Mouse (Mus musculus): Measurements from ENCODE around the gene Fam102a. TPM values are rescaled to one million over a fixed set of nuclear protein-coding genes. Genes with fewer than 3 reads are reported as not detected.

Fam102a gene
- total and polyA plus RNA-seq, 3 experiments = 28.7 to 35.0 (median 32.7) TPM

GRCm38 (mm10) chr2:32596725-32597124 lies 61.6 kb downstream of the Fam102a start:
- no peak for ATAC-seq (ENCODE audit: extremely low read depth, insufficient number of reproducible peaks, low FRiP score, poor library complexity, severe bottlenecking)
- TF ChIP-seq GATA1 (IDR thresholded peaks at IDR 0.05; ENCODE audit: borderline replicate concordance, low read length) (no peak), TAL1 (conservative IDR thresholded peaks at IDR 0.05; ENCODE audit: low read depth, low read length) (no peak), GATA2 (IDR thresholded peaks at IDR 0.05; ENCODE audit: borderline replicate concordance, low read depth, low read length) (no peak), CTCF (IDR thresholded peaks at IDR 0.05; ENCODE audit: low read depth, low read length) (no peak), POLR2AphosphoS5 (IDR thresholded peaks at IDR 0.05; ENCODE audit: insufficient replicate concordance, low read depth, low read length) (no peak)
- no peak overlapping the region for H3K4me3 ChIP-seq (ENCODE audit: low read depth, low read length)

GRCm38 (mm10) chr2:32597248-32597647 lies 62.1 kb downstream of the Fam102a start:
- no peak for ATAC-seq (ENCODE audit: extremely low read depth, insufficient number of reproducible peaks, low FRiP score, poor library complexity, severe bottlenecking)
- no peak for DNase-seq (ENCODE audit: low spot score)

More at GRCm38 (mm10) chr2:32596725-32597124, 61.6 kb downstream of the Fam102a start:
- no peaks in the 10 kb centered on the region for H3K27me3 ChIP-seq (ENCODE audit: insufficient read depth, low read length)
- H3K36me3 ChIP-seq (replicated peaks) = peaks cover 88% of the 10 kb centered on the region
- H3K4me1 ChIP-seq (ENCODE audit: insufficient read depth, low read depth, low read length) = peaks cover 24% of the 10 kb centered on the region
- no peak for DNase-seq (ENCODE audit: low spot score)
- H3K9me3 ChIP-seq (replicated peaks) = no peaks in the 10 kb centered on the region

GRCm38 (mm10) chr2:32597699-32598098 lies 62.6 kb downstream of the Fam102a start:
- peaks cover 31% of the 10 kb centered on the region for H3K4me1 ChIP-seq (ENCODE audit: insufficient read depth, low read depth, low read length)
- no peaks in the 10 kb centered on the region for H3K27me3 ChIP-seq (ENCODE audit: insufficient read depth, low read length)
- TF ChIP-seq TAL1 (conservative IDR thresholded peaks at IDR 0.05; ENCODE audit: low read depth, low read length) (no peak), POLR2AphosphoS5 (IDR thresholded peaks at IDR 0.05; ENCODE audit: insufficient replicate concordance, low read depth, low read length) (no peak), GATA2 (IDR thresholded peaks at IDR 0.05; ENCODE audit: borderline replicate concordance, low read depth, low read length) (no peak), CTCF (IDR thresholded peaks at IDR 0.05; ENCODE audit: low read depth, low read length) (no peak)
- no peak overlapping the region for H3K4me3 ChIP-seq (ENCODE audit: low read depth, low read length)
- H3K36me3 ChIP-seq (replicated peaks) = peaks cover 79% of the 10 kb centered on the region
- no peaks in the 10 kb centered on the region for H3K9me3 ChIP-seq (replicated peaks)
- no peak for ATAC-seq (ENCODE audit: extremely low read depth, insufficient number of reproducible peaks, low FRiP score, poor library complexity, severe bottlenecking)
- no peak for DNase-seq (ENCODE audit: low spot score)

More at GRCm38 (mm10) chr2:32597248-32597647, 62.1 kb downstream of the Fam102a start:
- Histone ChIP-seq H3K36me3 (replicated peaks) (peaks cover 83% of the 10 kb centered on the region), H3K4me1 (ENCODE audit: insufficient read depth, low read depth, low read length) (peaks cover 28% of the 10 kb centered on the region), H3K4me3 (ENCODE audit: low read depth, low read length) (no peak overlapping the region), H3K9me3 (replicated peaks) (no peaks in the 10 kb centered on the region), H3K27me3 (ENCODE audit: insufficient read depth, low read length) (no peaks in the 10 kb centered on the region)
- no peak for TF ChIP-seq GATA2 (IDR thresholded peaks at IDR 0.05; ENCODE audit: borderline replicate concordance, low read depth, low read length)
- no peak for TF ChIP-seq CTCF (IDR thresholded peaks at IDR 0.05; ENCODE audit: low read depth, low read length)
- TF ChIP-seq TAL1 (conservative IDR thresholded peaks at IDR 0.05; ENCODE audit: low read depth, low read length) = no peak
- no peak for TF ChIP-seq POLR2AphosphoS5 (IDR thresholded peaks at IDR 0.05; ENCODE audit: insufficient replicate concordance, low read depth, low read length)
- no peak for TF ChIP-seq GATA1 (IDR thresholded peaks at IDR 0.05; ENCODE audit: borderline replicate concordance, low read length)

- H3K4me3 ChIP-seq (ENCODE audit: low read depth, low read length) = no peak overlapping the region
- no peak for DNase-seq (ENCODE audit: low spot score)
- no peak for ATAC-seq (ENCODE audit: extremely low read depth, insufficient number of reproducible peaks, low FRiP score, poor library complexity, severe bottlenecking)
- TF ChIP-seq CTCF (IDR thresholded peaks at IDR 0.05; ENCODE audit: low read depth, low read length) (no peak), GATA1 (IDR thresholded peaks at IDR 0.05; ENCODE audit: borderline replicate concordance, low read length) (no peak), TAL1 (conservative IDR thresholded peaks at IDR 0.05; ENCODE audit: low read depth, low read length) (no peak)
- H3K36me3 ChIP-seq (replicated peaks) = peaks cover 71% of the 10 kb centered on the region
- H3K27me3 ChIP-seq (ENCODE audit: insufficient read depth, low read length) = no peaks in the 10 kb centered on the region
- no peaks in the 10 kb centered on the region for H3K9me3 ChIP-seq (replicated peaks)
- peaks cover 32% of the 10 kb centered on the region for H3K4me1 ChIP-seq (ENCODE audit: insufficient read depth, low read depth, low read length)
Observed at GRCm38 (mm10) chr2:32598506-32598905, 63.4 kb downstream of the Fam102a start.

- ATAC-seq (ENCODE audit: extremely low read depth, insufficient number of reproducible peaks, low FRiP score, poor library complexity, severe bottlenecking) = no peak
- TF ChIP-seq TAL1 (conservative IDR thresholded peaks at IDR 0.05; ENCODE audit: low read depth, low read length) (no peak), CTCF (IDR thresholded peaks at IDR 0.05; ENCODE audit: low read depth, low read length) (no peak), POLR2AphosphoS5 (IDR thresholded peaks at IDR 0.05; ENCODE audit: insufficient replicate concordance, low read depth, low read length) (no peak), GATA2 (IDR thresholded peaks at IDR 0.05; ENCODE audit: borderline replicate concordance, low read depth, low read length) (no peak)
- peaks cover 61% of the 10 kb centered on the region for H3K36me3 ChIP-seq (replicated peaks)
- DNase-seq (ENCODE audit: low spot score) = no peak
- H3K4me1 ChIP-seq (ENCODE audit: insufficient read depth, low read depth, low read length) = peaks cover 27% of the 10 kb centered on the region
- no peak within 1 kb of the TSS for H3K4me3 ChIP-seq (ENCODE audit: low read depth, low read length)
- no peaks in the 10 kb centered on the region for H3K9me3 ChIP-seq (replicated peaks)
- H3K27me3 ChIP-seq (ENCODE audit: insufficient read depth, low read length) = no peaks in the 10 kb centered on the region
Observed at GRCm38 (mm10) chr2:32599409-32599808, 64.3 kb downstream of the Fam102a start, which contains the start of gene St6galnac6. TSS of gene St6galnac6 (plus strand) at chr2:32599709.

GRCm38 (mm10) chr2:32601417-32602065 lies 66.4 kb downstream of the Fam102a start:
- peak; percentile 79 for DNase-seq (ENCODE audit: low spot score)
- peak; percentile 81 for ATAC-seq (ENCODE audit: extremely low read depth, insufficient number of reproducible peaks, low FRiP score, poor library complexity, severe bottlenecking)

More at GRCm38 (mm10) chr2:32601417-32602065, 66.4 kb downstream of the Fam102a start:
- Histone ChIP-seq H3K4me1 (ENCODE audit: insufficient read depth, low read depth, low read length) (peaks cover 40% of the 10 kb centered on the region), H3K27me3 (ENCODE audit: insufficient read depth, low read length) (no peaks in the 10 kb centered on the region), H3K36me3 (replicated peaks) (peaks cover 40% of the 10 kb centered on the region), H3K4me3 (ENCODE audit: low read depth, low read length) (peak overlapping the region; percentile 53; the same call in 1 of the 2 replicates), H3K9me3 (replicated peaks) (no peaks in the 10 kb centered on the region)
- TF ChIP-seq CTCF (IDR thresholded peaks at IDR 0.05; ENCODE audit: low read depth, low read length) = peak; percentile 48
- TF ChIP-seq TAL1 (conservative IDR thresholded peaks at IDR 0.05; ENCODE audit: low read depth, low read length) = no peak

Data from G1E (cell line).